Mouse (Mus musculus) c-Kit-positive CD71-positive TER-119-negative erythroid progenitor cells, embryonic 14.5 days (primary cell): ENCODE results near the gene Gm9964.

Experiments
- DNase-seq: peaks from one replicate; pipeline ENCODE4 v3.0.0-alpha.2; 2013; ENCODE audit warnings: low read depth

Gene Gm9964

DNA sequence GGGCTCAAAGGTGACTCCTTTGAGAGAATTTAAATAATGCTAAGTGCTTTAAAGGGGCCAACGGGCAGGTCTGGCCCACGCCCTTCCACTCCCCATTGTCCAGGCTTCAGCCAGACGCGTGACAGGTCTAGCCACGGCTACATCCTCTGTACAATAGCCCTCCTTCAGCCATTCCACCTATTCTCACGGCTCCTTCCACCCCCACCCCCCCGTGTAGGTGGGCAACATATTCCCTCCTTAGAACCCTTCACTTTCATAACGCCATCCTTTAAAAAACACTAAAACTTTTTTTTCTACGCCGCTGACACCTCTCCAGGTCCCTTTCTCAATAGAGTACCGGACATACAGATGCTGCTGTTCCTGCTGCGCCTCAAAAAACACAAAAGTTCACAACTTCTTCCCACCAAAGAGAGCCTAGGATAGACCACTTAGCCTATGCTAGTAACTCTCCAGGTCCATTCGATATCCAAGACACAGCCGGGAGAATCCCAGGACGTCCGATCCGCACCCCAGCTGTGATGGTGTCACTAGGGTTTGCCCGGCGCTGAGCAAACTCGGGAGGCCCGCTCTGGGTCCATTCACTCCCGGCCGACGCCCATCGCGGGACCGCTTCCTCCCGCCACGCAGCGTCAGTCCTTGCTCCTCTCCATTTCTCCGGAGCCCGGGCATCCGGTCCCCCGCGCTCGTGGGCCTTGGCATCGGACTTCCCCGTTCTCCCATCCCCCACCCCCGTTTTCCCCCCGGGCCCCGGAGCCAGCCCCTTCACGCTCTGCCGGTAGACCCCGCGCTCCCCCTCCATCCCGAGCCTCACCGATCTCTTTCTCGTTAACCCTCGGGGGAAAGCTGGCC, 42.9 kb downstream of the Gm9964 start:
- no peak for DNase-seq

- no peak for DNase-seq
Measured at GRCm38 (mm10) chr11:79252881-79253541, 43.7 kb downstream of the Gm9964 start.
